Mouse (Mus musculus): Measurements from ENCODE around the gene Ccdc162.

Ccdc162 gene

DNA sequence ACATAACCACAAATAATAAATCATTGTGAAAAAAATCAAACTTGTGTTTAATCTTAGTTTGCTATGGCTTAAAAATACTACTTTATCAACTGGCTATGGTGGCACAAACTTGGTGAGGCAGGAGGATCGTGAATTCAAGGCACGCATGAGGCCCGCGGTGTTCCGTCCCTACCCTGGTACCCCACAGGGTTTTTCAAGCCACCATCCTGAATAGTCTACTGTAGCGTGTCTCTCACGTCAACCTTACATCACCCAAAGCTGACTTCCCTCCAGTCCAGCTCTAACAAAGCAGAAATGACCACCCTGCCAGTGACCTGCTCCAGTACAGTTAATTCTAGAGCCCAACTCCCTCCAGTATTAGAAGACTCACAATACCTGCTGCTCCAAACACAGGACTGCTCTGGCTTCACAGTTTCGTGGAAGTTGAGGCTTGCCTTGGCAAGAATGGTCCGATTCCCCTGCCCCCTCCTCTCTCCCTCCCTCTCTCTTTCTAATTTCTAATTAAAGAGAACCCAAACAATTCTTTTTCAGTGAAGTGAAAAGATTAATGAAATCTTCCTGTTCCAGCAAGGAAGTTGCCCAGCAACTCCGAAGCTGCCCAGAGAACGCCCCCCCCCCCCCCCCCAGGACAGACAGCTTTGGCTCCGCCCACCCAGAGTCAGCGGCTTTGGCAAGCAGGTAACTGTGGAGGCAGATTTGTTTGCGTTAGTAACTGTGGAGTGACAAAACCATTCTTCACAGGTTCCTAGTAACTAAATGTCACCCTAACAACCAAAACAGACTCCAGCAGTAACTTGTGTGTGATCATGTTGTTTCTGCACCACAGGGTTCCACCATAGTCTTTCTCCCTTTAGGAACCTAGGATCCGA, at the start of gene Ccdc162:
Gene Ccdc162 (minus strand): TSS at position 606 of the 869 bp plus-strand sequence.
- no peak for DNase-seq

DNA sequence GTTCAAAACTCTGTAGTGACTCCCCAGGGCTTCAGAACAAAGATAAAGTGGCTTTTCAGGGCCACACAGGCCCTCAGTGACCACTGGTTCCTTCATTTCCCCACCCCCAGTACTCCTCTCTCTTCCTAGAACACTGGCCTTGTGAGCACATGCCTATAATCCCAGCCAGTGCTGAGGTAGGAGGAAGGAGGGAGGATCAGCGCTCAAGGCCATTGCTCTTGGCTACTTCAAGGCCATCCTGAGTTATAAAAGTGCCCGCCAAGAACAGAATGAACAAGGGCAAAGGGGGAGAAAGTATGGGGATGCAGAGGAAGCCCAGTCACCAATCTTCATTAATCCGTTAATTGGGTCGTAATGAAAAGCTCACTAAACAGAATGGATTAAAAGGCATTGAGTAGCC, 49.2 kb upstream of the Ccdc162 start:
- no peak for DNase-seq

DNA sequence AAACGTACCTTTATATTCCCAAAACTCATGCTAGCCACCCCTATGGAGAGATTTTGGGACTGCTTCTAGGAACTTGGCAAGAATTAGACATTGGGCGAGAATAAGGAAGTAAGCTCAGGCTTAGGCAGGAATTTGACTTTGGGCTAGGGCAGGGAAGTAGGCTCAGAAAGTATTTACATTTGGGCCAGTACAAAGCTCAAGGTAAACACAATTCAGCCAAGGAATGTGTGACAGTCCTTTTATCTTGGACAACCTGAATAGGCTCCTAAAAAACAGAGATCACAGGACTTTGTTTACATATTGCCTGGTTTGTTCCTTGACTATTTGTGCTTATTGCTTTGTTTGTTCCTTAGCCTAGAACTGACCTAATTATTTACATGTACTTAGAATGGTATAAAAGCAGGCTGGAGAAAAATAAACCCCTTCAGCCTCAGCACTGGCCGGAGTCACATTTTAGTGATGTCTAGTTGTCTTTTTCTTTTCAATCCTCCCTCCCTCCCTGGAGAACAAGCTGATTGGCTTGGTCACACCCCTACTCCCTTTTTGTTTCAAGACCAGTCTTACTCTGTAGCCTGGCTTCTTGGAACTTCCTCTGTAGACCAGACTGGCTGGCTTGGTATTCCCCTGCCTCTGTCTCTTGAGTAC, 47.4 kb upstream of the Ccdc162 start:
- no peak for DNase-seq

GRCm38 (mm10) chr10:41760866-41761265, 44.4 kb upstream of the Ccdc162 start:
- DNase-seq: no peak

DNA sequence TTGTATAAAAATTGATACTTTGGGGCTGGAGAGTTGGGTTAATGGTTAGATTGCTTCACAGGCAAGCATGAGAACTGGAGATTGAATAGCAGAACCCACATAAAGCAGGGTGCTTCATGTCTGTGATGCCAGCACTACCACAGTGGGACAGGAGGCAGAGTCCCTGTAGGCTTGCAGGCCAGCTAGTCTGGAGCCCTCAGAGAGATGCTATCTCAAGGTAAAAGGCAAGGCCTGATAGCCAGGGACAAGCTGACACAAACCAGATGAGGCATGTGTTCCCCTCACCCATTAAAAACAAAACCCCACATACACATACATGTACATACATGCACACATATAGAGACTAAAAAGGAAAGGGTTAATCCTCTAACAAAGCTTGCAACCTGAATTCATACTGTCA, 41.6 kb upstream of the Ccdc162 start:
- no peak for DNase-seq

GRCm38 (mm10) chr10:41757226-41757625, 40.8 kb upstream of the Ccdc162 start:
- DNase-seq: no peak

- DNase-seq: no peak
Measured at GRCm38 (mm10) chr10:41751867-41752480, 35.5 kb upstream of the Ccdc162 start.

DNA sequence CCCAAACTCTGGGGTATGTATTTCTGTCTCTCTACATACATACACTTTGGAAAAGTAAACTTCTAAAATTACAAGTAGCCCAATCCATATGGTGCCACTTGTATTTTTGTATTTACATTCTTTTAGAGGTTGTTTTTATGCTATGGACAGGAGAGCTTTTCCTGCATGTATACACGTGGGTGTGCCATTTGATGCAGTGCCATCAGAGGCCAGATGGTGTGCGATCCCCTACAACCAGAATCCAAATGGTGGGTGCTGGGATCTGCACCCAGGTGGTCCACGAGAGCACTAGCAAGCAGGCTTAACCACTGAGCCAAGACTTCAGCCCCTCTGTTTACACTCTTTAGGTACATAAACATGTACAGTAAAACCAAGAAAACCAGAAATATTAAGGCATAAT, 32.9 kb upstream of the Ccdc162 start:
- DNase-seq: no peak

- peak; percentile 7 for DNase-seq
Measured at GRCm38 (mm10) chr10:41746554-41746953, 30.1 kb upstream of the Ccdc162 start.

DNA sequence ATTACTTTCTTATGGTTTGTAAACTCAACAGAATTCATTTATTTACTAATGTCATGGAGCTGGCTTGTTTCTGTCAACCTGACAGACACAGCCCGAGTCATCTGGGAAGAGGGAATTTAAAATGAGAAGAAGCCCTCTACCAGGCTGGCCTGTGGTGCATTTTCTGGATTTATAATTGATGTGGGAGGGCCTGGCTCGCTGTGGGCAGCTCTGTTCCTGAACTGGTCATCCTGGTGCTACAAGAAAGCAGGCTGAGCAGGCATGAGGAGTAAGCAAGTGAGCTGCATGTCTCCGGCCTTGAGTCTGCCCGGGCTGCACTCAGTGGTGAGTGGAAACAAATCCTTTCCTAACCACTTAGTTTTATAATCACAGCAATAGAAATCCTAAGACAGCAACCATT, 27.6 kb upstream of the Ccdc162 start:
- DNase-seq: no peak

DNA sequence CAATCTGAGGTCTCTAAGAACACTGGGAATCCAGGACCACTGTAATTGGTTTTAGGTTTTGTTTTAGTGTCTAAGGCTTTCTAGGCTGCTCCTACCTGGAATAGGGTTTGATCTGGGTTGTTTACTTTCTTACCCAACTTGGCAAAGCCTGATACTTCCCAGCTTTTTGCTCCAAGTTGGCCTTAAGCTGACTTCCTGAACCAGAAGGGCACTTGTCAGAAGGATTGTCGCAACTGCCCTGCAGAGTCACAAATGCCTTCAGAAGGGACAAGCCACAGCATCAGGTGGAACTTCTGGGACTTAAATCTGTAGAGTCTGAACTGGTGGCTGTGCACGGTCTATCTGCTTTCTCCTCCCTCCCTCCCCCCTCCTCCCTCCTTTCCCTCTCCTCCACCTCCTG, 23.8 kb upstream of the Ccdc162 start:
- no peak for DNase-seq

GRCm38 (mm10) chr10:41737245-41737644, 20.8 kb upstream of the Ccdc162 start:
- DNase-seq: no peak

- no peak for DNase-seq
Measured at GRCm38 (mm10) chr10:41735398-41735797, 19.0 kb upstream of the Ccdc162 start.

DNA sequence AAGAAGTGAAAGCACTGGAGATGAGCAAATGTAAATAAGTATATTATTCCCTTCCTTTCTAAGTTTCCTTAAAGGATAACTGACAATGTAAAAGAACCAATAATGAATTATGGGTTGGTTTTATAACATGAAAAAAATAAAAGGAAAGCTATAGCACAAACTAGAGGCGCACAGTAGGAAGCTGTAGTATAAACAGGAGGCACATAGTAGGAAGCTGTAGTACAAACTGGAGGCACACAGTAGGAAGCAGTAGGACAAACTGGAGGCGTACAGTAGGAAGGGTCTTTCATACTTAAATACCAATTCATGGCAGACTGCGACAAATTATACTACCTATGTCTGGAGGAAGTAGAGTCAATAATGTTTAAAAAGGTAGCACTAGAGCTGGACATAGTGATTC, 16.8 kb upstream of the Ccdc162 start:
- no peak for DNase-seq

GRCm38 (mm10) chr10:41731932-41732331, 15.5 kb upstream of the Ccdc162 start:
- DNase-seq: no peak

- no peak for DNase-seq
Measured at GRCm38 (mm10) chr10:41730746-41731145, 14.3 kb upstream of the Ccdc162 start.

- no peak for DNase-seq
Measured at GRCm38 (mm10) chr10:41726215-41726614, 9.8 kb upstream of the Ccdc162 start.

DNA sequence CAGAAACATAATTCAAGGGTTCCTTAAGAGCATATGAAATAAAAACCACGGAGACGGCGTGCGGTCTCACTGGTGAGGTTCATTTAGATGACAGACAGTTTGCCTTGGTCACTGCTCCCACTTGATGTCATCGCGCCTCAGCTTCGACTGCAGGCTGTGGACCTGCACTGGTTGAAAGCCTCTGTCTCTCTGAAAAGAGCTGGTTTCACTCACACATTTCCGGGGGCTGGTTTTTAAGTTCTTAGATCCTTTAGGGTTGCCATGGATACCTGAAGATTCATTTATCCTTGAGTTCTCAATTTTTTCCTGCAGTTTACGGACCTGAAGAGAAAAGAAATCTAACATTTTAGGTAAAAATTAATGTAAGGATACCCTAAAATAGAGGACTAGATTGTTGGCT, 3.2 kb upstream of the Ccdc162 start:
- no peak for DNase-seq

- no peak for DNase-seq
Measured at GRCm38 (mm10) chr10:41715557-41715956, 877 bp downstream of the Ccdc162 start.

- no peak for DNase-seq
Measured at GRCm38 (mm10) chr10:41711467-41711866, 5.0 kb downstream of the Ccdc162 start.

- DNase-seq: no peak
Measured at GRCm38 (mm10) chr10:41710773-41711172, 5.7 kb downstream of the Ccdc162 start.

DNA sequence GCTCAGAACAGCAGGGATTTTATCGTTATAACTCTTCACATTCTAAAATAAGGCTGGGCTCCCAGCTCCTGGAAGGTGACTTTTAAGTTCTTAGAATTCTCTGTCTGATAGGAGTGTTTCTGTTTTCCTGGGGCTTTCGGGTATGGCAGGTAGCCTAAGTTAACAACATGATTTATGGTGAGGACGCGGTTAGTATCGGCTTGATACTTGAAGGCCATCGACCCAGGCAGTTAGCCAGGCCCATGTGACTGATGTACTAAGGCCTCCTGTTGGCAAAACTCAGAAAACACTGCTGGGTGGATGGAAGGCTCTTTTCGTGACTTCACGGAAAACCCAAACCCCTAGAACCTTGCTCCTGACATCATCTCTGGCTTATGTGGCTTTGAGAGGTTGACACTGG, 7.1 kb downstream of the Ccdc162 start:
- no peak for DNase-seq

DNA sequence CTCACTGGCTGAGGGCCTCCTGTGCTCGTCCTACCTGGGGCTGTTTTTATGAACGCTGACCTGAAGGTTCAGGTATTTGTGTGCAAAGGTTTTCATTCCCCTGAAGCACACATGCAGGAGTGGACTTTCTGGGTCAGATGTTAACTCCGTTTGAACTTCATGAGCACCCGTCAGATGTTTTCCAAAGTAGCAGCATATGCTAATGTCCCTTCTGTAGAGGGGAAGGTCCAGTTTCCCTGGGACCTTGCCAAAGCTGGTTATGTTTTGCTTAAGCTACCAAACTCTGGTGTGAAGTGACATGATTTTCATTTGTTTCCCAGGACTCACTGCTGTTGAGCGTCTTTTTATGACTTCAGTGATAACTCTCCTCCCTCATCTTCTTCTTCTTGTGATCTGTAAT, 16.8 kb downstream of the Ccdc162 start:
- no peak for DNase-seq

- no peak for DNase-seq
Measured at GRCm38 (mm10) chr10:41697040-41697439, 19.4 kb downstream of the Ccdc162 start.

Data from cerebellum, adult 11-12 months (tissue).